Comparison of ENCODE assay signal across 14 mouse cellular contexts in the genomic region with DNA sequence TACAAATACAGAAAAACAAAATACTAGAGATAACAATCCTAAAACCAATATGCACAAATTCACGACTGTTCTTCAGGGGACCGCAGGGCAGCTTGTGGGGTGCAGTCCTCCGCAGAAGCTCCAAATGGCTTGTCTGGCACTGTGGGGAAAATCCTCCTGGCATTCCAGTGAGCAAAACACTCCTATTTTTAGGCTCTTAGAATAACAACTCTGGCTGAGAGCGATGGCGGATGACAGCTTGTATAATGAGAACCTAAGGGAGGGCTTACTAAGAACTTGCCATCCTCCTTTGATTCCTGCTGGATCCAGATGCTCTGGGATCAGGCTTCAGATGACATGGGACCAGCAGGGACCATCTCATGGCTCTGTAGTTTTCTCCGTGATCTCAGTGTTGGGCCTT. TPM values are rescaled to one million over a fixed set of nuclear protein-coding genes. Genes with fewer than 3 reads are reported as not detected.
DNase-seq lines count a peak whose midpoint lies in the region; ATAC-seq lines count a peak whose summit lies in the region.
"Had no signal": no experiment of that assay in that cellular context is flagged by ENCODE, and none has a peak within 500 bp of the region (broad histone marks: within the 10 kb centered on the region; RNA-seq: fewer than 3 reads in every experiment).

No protein-coding gene starts in this region.

- ATAC-seq in heart, embryonic 15.5 days (replicated peaks; ENCODE audit: insufficient number of reproducible peaks, insufficient read depth, low FRiP score, low read depth): no peak
- no peak for ATAC-seq in kidney, embryonic 15.5 days (replicated peaks; ENCODE audit: low FRiP score)

- DNase-seq in cerebellum, adult 11-12 months: peak; percentile 61
- no peak for DNase-seq in cerebellum, postnatal 10 days
- peak; percentile 96 for DNase-seq in brain, adult 2 months (ENCODE audit: low read depth, low spot score)
- peak; percentile 56 to 85 for DNase-seq in left cerebral cortex, postnatal 25 days (ENCODE audit: low spot score in 2 of 2)
- no peak for DNase-seq in testis, postnatal 14 days (ENCODE audit: low spot score)
- DNase-seq in thymus, adult 18-20 months: no peak
- DNase-seq: adrenal gland, postnatal 36 days; kidney, adult 11 months; lung, postnatal 10 days had no signal

- H3K4me2 ChIP-seq in heart, embryonic 15.5 days: peak overlapping the region; percentile 31
- H3K4me2 ChIP-seq in kidney, embryonic 15.5 days: no peak overlapping the region
- H3K4me2 ChIP-seq: embryonic facial prominence, embryonic 12.5 days had no signal

- no peaks in the 10 kb centered on the region for H3K36me3 ChIP-seq in heart, embryonic 15.5 days
- no peaks in the 10 kb centered on the region for H3K36me3 ChIP-seq in kidney, embryonic 15.5 days
- H3K36me3 ChIP-seq: embryonic facial prominence, embryonic 12.5 days; limb, embryonic 10.5 days had no signal

- no peaks in the 10 kb centered on the region for H3K27me3 ChIP-seq in heart, embryonic 15.5 days
- H3K27me3 ChIP-seq in kidney, embryonic 15.5 days: no peaks in the 10 kb centered on the region
- H3K27me3 ChIP-seq: embryonic facial prominence, embryonic 12.5 days had no signal

- intact Hi-C loops in left cerebral cortex, postnatal 25 days (cut with DNase I): loop anchor here (5.0 kb wide), 1 partner anchor 36 kb away; the partner anchor contains the start of gene Tbc1d8

- no peak overlapping the region for H3K4me3 ChIP-seq in heart, embryonic 15.5 days
- no peak overlapping the region for H3K4me3 ChIP-seq in kidney, embryonic 15.5 days (replicated peaks)
- H3K4me3 ChIP-seq: embryonic facial prominence, embryonic 12.5 days; limb, embryonic 10.5 days; myocyte had no signal

- no peaks in the 10 kb centered on the region for H3K9me3 ChIP-seq in heart, embryonic 15.5 days (replicated peaks)
- no peaks in the 10 kb centered on the region for H3K9me3 ChIP-seq in kidney, embryonic 15.5 days (replicated peaks)
- H3K9me3 ChIP-seq: embryonic facial prominence, embryonic 12.5 days; limb, embryonic 10.5 days had no signal

- 36% methylated on average over 6 of the region's 6 CpGs for whole genome bisulfite sequencing in heart, embryonic 15.5 days
- 79% methylated on average over 6 of the region's 6 CpGs for WGBS in kidney, embryonic 15.5 days

- peak overlapping the region; percentile 80 for H3K27ac ChIP-seq in heart, embryonic 15.5 days
- no peak overlapping the region for H3K27ac ChIP-seq in kidney, embryonic 15.5 days
- H3K27ac ChIP-seq: embryonic facial prominence, embryonic 12.5 days; limb, embryonic 10.5 days had no signal

- peaks cover 68% of the 10 kb centered on the region for H3K4me1 ChIP-seq in heart, embryonic 15.5 days (replicated peaks)
- peaks cover 10% of the 10 kb centered on the region; the same call in 1 of the 2 replicates for H3K4me1 ChIP-seq in kidney, embryonic 15.5 days

- H3K9ac ChIP-seq in heart, embryonic 15.5 days: no peak overlapping the region
- no peak overlapping the region for H3K9ac ChIP-seq in kidney, embryonic 15.5 days
- H3K9ac ChIP-seq: embryonic facial prominence, embryonic 12.5 days had no signal

RNA-seq across cellular contexts. Expression of gene Tbc1d8, which starts 36.9 kb away (rescaled TPM):
- polyA plus RNA-seq in heart, embryonic 15.5 days (2015; fragmentation: Nextera tagmentation; extraction: Ambion mirVana): 10.4 and 12.8 TPM in 2 replicates
- 10 to 100 TPM; 14.2 to 23.3 TPM for total RNA-seq in left cerebral cortex, postnatal 25 days (2021)
- 9.9 and 10.4 TPM in 2 replicates for polyA plus RNA-seq in kidney, embryonic 15.5 days (2015; fragmentation: Nextera tagmentation; extraction: Ambion mirVana)

Comparison
In these comparisons a context has a peak if more than half of its experiments do, and no peak if none do; other contexts are left out.
1. DNase-seq: peak in cerebellum, adult 11-12 months (single experiment), brain, adult 2 months (single experiment) and left cerebral cortex, postnatal 25 days (2 of 2); none in cerebellum, postnatal 10 days (0 of 2), testis, postnatal 14 days (single experiment) and thymus, adult 18-20 months (0 of 2).